Mouse (Mus musculus) common myeloid progenitor, adult 5-6 weeks (primary cell): ENCODE measurements around the gene Zfp316. TPM values are rescaled to one million over a fixed set of nuclear protein-coding genes. Genes with fewer than 3 reads are reported as not detected.
A peak's percentile ranks its signal among the peaks of the same experiment; 100 is the strongest.

Experiments used
- ATAC-seq: replicated peaks from 2 replicates; pipeline ENCODE4 v1.8.0; 2016; ENCODE audit warnings: low read depth, mild to moderate bottlenecking, moderate TSS enrichment, inconsistent platforms; ENCODE audit not compliant: poor library complexity, severe bottlenecking
- total RNA-seq: library from RNA; stranded (forward); fragments of 200-1000, 187-1606 nt; gene quantifications from 2 replicates; pipeline ENCODE4 v1.2.3, GENCODE M21; 2017

Zfp316 gene
- total RNA-seq: 3.9 and 4.2 TPM in 2 replicates

DNA sequence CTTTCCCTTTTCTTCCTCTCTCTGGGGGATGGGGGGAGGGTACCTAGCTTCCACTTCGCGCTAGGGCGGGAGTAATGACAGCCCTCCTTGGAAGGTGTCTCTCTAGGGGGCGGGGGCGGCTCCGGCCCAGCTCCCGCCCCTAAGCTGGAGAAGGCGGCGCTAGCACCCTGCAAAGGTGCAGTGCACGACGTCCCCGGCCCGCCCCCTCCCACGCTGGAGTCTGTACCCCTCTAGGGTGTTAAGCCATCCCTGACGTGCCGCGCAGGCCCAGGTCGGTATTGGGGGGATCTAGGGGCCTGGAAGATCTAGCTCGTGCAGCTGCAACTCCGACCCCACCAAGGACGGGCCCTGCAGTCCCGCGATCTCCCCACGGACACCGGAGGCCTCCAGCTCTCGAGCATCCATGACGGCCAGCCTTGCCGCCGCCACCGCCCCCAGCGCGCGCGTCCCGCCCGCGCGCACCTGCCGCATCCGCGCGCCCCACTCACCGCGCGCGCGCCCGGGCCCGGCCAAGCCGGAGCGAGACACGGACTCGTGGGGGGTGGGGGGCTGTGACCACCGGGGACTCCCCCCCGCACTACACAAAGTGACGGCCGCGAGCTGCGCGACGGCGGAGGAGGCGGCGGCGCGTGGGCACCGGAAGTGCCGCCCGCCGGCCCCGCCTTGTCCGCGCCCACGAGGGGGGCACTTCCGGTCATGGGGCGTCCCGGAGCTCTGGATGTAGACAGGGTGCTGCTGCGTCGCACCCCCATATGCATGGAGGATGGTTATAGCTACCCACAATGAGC is at the start of gene Zfp316:
Zfp316 (minus strand) TSS at position 660 of the 788 bp plus-strand sequence.
- peak; percentile 37 for ATAC-seq

DNA sequence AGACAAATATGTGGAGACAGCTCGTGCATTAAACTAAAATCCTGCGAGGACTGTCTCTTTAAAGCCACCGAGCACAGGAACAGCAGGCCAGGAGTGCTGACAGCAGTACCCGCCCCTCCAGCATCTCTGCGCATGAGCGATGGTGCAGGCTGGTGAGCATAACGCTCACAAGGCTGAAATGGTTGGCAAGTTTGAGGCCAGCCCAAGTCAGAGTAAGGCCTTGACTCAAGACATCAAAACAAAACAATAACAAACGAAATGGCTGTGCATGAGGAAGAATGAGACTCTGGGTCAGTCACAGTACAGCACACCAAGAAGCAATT is 47.4 kb upstream of the Zfp316 start:
- no peak for ATAC-seq

DNA sequence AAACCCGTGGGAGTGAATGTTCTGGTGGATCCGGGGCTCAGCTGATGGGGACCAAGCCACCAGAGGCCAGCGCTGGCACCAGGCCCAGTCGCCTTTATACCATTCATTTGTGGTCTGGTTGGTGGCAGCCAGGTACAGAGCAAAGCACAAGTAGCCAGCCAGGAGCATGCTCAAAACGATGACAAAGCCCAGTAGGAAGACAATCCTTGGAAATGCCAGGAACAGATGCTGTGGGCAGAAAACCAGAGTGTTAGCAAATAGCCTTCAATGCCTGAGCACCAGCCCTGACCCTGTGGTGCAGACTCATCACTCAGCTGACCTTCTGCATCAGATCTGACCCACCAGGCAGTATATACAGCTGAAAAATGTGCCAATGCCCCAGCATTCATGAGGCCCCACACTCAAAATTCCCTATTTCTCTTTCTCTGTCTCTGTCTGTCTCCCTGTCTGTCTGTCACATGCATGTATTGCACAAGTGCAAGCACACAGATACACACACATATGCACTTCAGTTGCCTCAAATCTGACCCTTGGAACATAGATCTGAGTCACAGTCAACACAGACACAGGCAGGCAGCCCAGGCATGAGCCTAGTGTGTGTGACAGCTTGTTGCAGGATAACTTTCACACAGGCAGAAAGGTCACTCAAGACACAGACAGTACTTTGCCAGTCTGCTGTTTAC is 46.9 kb upstream of the Zfp316 start:
- no peak for ATAC-seq

DNA sequence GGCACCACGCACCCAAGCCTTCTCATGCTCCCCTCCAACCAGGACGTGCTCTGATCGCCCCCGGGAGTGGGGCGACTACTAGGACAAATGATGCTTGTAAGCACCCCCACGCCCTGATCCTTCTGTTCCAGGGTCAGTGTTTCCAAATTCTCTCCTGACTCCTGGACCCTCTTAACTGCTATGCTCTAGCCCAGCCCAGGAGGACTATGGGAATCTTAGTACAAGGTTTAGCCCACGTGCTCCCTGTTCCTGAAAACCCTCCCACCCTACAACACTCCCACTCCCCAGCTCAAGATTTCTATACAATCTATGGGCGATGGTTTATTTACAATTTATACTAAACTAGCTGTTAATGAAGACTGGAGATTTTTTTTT is 45.7 kb upstream of the Zfp316 start:
- ATAC-seq: no peak; the same call in 1 of the 2 replicates

DNA sequence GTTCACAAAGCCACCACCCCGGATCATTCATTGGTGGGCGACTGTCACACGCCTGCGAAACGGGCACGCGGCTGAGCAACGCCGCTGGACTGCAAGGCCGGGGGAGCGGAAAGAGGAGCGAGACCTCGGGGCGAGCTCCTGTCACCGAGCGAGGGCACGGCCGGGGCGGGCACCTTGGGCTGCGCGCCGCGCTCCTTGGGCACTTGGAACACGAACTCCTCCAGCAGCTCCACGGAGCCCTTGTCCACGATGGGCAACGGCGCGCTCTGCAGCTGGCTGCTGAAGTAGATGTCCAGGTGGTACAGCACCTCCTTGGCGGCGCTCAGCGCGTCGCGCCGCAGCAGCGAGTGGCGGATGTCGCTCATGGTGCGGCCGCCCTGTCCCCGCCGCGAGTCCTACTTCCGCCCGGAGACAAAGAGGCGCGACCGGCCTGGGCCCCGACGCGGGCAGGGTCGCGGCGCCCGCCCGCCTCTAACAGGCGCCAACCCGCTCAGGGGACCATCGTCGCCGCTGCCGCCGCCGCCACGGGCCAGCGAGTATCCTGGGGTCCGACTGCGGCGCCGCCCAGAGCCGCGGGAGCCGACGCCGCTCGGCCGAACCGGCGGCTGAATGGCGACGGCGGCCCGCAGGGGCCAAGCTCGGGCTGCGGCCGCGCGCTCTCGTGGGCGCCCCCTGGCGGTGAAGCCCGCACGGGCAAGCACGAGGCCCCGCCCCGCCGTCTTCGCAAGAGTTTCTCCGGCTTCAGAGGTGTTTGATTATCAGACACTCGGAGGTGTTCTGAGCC is 45.1 kb upstream of the Zfp316 start, which contains the start of gene E130309D02Rik:
E130309D02Rik (minus strand) TSS at position 631 of the 784 bp plus-strand sequence.
- ATAC-seq: peak; percentile 61

DNA sequence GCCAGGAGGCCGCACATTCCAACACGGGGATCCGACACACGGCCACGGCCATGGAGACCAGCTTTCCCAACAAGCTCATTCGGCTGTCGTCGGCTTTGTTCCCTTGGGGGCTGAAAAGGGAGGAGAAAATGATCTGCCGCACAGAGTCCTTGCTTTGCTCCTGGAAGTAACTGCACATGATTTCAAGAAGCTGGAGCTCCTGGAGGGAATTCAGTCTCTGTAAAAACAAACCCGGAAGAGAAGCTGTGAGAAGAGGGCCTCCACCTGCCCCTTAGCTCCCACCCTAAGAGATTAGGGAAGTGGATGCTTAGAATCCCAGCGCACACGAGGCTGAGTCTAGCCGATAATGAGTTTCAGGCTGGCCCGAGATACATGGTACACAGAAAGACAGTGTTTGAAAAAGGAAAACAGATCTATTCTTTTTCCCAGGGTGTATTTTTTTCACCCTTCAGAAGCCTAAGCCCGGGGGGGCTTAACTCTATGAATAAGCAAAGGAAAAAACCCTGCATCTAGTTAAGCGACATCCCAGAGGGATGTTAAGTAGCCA is 44.4 kb upstream of the Zfp316 start:
- ATAC-seq: peak; percentile 46

DNA sequence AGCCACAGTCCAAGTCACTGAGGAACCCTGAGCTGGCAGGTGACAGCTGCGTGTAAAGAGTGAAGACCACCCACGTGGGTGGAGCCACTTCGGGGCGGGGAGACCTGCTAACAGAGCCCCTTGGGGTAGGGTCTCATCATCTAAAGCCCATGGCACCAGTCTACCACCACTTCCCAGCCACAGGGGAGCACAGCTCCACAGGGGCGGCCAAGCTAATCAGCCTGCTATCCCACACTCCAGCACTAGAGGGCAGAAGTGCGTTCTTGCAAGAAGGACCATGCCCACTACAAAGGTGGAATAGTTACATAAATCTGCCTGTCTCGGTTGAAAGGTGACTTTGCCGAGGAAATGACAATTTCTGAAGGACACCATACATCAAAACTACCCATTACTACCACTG is 42.1 kb upstream of the Zfp316 start:
- peak; percentile 68 for ATAC-seq

DNA sequence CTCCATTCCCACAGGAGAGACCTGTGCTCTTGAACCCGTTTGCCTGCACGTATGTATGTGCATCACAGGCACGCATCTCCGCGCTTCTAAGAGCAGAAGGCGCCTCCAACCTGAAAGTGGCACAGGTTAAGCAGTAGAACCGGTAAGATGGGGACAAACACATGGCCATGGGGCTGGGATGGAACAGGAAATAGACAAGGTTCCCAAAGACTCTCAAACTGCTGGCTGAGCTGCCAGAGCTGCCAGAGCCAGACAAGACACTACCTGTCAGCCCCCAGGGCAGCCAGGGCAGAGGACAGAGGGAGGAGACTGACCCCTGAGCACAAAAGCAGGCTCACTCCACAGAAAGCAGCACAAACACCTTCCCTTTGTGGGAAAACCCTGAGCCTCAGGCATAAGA is 40.1 kb upstream of the Zfp316 start:
- no peak for ATAC-seq

DNA sequence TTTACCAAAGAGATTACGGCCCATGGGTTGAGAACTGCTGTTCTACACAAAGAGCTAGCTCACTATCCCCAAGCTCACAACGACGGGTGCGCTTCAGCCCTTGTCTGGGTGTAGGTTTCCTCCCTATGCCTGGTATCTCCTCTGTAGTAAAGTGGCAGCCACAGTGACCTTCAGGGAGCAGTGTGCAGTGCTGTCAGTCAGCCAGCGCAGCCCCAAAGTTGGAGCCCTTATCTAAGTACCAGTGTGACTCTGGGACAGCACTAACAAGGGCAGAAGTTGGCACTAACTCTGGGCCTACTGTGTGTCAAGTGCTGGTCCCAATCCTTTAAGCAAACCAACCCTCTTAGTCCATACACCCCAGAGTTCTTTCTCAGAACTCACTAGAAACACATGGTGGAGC is 39.0 kb upstream of the Zfp316 start:
- no peak for ATAC-seq

DNA sequence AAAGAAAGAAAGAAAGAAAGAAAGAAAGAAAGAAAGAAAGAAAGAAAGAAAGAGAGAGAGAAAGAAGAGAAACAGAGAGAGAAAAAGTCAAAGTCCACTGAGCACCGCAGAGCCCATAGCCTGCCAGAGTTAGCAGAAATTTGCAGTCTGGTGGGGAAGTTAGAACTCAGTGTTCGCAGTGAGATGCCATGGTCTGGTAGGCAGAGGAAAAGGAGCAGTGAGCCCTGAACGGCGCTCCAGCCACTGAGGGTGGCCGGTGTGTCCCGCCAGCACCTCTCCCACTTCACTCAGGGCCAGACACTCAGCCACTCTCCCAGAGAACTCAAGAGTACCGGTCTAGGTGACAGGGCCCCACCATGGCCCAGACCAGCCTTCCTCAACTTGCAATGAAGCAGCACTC is 34.4 kb upstream of the Zfp316 start:
- ATAC-seq: no peak

DNA sequence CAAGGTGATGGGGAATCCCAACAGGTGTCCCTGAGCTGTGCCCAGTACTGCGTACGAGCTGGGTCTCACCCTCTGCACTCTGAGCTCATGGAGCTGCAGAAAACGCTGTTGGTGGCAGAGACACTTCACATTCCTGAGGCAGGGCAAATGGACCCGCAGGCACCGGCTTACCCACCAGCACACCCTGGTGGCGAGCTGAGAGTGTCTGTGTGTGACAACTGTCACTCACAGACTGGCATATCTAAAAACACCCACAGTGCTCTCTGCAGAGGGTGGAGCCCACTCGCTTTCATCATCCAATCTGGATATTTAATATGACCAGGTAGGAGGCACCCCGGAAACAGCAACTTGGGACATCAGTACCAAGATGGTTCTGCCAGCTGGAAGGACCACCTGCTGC is 31.5 kb upstream of the Zfp316 start:
- peak; percentile 53; the same call in 1 of the 2 replicates for ATAC-seq

DNA sequence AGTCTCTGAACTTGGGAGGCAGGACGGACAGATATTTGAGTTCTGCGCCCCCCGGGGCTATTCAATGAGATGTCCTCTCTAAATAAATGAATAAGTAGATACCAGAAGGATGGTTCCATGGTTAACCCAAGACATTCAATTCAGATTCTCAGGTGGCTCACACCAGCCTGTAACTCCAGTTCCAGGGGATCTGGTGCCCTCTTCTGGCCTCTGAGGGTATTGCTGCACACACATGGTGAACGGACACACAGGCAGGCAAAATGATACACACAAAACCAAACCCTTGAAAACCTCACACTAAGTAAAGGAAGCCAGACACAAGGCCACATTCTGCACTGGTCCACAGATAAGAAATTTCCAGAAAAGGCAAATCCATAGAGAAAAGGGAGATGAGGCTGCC is 29.9 kb upstream of the Zfp316 start:
- ATAC-seq: peak; percentile 40; the same call in 1 of the 2 replicates

DNA sequence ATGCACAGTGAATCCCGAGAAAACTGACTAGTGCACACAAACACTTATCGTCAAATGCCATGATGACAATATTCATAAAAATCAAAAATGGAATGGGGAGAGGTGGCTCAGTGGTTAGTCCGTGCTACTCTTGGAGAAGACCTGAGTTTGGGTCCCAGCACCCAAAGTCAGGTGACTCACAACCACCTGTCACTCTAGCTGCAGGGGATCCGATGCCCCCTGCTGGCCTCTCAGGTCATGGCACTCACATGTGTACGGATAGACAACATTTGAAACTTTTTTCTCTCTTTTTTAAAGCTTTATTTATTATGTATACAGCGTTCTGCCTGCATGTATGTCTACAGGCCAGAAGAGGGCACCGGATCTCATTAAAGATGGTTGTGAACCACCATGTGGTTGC is 28.6 kb upstream of the Zfp316 start:
- ATAC-seq: no peak

DNA sequence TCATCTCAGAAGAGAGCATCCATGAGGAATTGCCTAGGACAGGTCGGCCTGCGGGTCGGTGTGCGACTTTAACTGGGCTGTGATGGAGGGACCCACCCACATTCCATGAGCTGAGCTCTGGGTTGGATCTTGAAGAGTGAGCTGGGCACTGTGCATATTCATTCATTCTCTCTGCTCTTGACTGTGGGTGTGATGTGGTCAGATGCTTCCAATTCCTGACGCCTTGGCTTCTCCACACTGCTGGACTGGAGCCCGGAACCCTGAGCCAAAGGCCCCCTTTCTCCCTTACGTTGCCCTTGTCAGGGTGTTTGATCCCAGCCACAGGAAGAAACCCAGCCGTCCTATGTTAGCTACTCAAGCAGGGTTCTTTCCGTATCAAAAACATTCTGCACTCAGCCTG is 28.2 kb upstream of the Zfp316 start:
- ATAC-seq: no peak

DNA sequence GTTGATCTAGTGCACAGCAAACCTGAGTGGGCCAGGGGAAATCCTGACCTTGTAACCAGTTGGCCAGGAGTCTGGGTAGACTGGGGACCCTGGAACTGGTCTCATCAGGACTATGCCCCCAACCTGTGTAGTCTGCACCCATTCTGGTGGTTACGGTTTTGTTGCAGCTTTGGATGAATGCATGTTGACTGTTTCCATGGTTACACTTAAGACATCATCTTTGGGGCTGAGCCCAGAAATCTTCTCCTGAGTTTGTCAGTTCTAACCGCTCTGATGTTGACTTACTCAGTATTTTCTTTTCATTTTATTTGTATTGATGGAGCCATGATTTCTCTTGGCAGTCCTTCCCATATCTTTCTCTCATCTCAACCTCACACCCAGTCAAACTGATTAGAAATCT is 25.5 kb upstream of the Zfp316 start:
- no peak for ATAC-seq

DNA sequence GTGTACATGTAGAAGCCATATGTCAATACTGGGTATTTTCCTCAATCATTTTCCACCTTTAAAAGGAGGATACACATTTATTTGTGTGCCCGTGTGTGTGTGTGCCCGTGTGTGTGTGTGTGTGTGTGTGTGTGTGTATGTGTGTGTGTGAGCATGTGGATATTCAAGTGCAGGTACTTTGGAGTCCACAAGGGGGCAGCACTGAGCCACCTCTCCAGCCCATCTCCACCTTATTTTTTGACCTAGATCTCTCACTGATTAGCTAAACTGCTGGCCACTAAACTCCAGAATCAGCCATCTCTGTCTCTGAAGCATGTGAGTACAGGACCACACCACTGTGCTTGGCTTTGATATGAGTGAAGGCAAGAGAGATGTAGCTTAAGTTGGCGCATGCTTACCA is 25.0 kb upstream of the Zfp316 start:
- ATAC-seq: no peak

DNA sequence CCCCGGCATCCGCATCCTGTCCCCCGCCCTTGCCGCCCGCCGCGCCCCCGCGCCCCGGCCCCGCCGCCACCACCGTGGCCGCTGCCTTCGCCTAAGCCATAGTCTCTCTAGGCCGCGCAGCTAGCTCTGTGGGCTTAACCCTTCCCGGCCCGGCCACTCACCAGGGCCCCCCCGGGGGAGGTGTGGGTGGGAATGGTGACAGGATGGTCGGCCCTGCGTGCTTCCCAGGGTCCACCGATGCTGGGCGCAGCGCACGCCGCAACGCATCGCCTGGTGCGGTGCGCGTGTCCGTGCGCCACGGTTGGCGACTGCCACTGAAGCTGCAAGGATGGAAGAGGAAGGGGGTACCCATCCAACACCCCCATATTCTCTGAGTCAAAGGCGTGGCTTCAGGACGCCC is 23.6 kb upstream of the Zfp316 start, which contains the start of gene Zfp853:
Zfp853 (minus strand) TSS at position 220 of the 400 bp plus-strand sequence.
- ATAC-seq: no peak

DNA sequence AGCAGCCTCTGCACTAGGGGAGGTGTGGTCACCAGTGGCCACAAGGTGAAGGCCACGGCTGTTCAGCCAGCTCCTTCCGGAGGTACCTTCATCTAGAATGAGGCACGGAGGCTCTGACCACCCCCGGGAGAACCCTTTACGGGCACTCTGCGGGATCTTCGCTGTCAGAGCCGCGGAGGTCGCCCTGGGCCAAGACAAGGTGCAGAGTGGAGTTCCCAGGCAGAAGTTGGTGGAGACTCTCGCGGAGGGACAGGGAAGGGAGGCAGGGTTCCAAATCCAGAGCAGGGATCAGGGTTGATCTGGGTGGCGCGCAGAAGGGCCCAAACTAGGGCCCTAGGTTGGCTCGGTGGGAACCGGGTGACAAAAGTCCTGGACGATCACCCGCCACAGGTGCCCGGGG is 23.1 kb upstream of the Zfp316 start:
- no peak for ATAC-seq

DNA sequence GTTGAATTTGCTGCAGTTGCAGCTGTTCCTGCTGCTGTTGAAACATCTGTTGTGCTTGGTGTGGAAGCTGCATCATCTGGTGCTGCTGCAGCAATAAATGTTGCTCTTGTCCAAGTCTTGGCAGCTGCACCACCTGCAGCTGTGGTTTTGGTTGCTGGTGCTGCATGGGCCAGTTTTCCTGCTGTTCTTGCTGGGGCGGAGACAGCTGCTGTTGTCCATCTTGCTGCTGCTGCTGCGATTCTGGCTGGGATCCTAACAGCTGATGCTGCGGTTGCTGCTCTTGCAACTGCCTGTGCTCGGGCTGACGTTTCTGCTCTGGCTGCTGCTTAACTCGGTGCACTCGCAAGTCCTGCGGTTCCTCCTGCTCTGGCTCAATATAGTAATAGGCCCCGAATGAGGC is 19.5 kb upstream of the Zfp316 start:
- no peak for ATAC-seq

DNA sequence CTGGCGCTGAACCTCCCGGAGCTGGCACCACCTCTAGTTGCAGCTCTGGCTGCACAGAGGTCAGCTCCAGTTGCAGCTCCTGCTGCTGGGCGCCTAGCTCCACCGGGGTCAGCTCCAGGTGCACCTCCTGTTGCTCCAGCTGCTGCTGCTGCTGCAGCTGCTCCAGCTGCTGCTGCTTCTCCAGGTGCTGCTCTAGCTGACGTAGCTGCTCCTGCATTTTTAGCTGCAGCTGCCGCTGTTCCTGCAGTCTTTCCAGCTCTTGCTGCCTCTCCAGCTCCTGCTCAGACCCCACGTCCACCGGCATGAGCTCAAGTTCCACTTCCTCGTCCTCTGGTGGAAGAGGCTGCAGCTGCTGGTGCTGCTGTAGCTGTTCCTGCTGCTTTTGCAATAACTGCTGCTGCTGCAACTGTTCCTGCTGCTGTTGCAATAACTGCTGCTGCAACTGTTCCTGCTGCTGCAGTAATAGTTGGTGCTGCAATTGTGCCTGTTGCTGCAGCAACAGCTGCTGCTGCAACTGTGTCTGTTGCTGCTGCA is 18.6 kb upstream of the Zfp316 start:
- ATAC-seq: peak; percentile 58
